Mouse (Mus musculus) naive thymus-derived CD4-positive, alpha-beta T cell, adult 2 months (primary cell): Measurements from ENCODE around the gene Unc13a.
A peak's percentile ranks its signal among the peaks of the same experiment; 100 is the strongest.

Experiments
- DNase-seq: peaks from one replicate; pipeline ENCODE4 v3.0.0-alpha.2; 2011; ENCODE audit warnings: low read depth

Gene Unc13a

DNA sequence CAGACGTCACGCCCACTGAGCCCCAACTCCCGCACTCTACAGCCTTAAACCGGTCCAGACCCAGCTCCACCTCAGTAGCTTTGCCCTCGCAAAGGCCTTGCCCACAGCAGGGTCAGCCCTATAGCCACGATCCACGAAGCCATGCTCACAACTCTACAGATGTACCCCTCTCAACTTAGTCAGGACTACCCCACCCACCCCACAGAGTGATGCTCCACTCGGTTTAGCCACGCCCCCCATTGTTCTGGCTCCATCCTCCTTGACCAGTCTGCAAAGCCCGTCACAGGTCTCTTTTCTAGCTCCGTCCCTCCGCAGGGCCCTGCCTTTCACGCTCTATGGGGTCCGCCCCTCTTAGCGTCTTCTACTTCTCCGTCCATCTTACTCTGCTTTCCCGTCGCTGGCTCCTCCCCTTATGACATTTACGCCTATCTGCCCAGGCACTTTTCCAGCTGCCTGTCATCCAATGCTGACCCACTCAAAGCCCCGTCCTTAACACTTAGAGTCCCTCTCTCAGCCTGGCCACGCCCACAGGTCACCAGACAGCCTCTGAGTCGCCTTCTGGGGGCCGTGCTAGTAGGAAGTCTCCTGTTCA, 14.7 kb upstream of the Unc13a start:
- DNase-seq, result no peak

GRCm38 (mm10) chr8:71685573-71685972, 14.0 kb upstream of the Unc13a start:
- DNase-seq, result no peak

DNA sequence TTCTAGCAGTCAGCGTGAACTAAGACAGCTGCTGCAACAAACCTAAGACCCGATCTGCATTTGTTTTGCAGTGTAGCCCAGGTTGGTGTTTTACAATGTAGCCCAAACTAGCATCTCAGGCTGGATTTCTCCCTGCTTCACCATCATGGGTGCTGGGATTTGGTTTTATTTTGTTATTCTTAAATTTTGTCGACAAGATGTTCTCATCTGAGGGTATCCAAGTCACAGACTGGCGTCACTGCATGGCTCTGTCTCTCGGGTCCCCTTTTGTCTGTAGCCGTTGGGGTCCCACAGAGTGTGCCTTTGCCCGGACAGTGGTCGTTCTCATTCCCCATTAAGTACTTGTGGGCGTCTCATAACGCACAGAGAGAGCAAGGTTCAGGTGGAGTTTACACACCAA, 13.1 kb upstream of the Unc13a start:
- DNase-seq, result no peak

- DNase-seq, result no peak
Observed at GRCm38 (mm10) chr8:71682832-71683231, 11.3 kb upstream of the Unc13a start.

DNA sequence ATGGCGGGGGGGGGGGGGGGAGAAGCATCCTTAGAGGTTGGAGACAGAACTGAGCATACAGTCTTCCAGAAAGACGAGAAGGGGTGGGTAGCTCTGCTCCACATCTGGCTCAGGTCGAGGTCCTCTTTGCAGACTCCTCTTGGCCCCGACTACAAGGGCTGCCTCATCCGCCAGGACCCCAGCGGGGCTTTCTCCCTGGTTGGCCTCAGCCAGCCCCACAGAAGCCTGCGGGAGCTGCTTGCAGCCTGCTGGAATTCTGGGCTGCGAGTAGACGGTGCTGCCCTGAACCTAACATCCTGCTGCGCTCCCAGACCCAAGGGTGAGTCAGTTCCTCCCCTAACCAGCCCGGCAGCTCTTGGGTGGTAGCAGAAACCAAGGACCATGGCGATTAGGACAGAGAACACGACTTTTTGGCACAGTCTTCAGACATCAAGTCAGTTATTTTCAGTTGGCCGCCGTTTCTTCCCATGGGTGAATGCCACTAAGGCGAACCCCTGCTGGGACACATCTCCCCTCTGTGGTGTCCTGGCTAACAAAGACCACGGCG, 9.9 kb upstream of the Unc13a start:
- no peak for DNase-seq

DNA sequence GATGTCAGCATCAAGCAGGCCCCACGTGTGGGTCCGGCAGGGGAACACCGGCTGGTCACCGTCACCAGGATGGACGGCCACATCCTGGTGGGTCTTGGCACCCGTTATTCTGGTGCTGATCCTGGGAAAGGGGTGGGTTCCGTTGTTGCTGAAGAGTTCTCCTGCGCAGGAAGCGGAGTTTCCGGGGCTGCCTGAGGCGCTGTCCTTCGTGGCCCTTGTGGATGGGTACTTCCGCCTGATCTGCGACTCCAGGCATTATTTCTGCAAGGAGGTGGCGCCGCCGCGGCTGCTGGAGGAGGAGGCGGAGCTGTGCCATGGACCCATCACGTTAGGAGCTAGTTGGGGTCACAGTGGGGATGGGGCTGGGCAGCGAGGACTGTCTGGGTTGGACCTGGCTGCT, 8.9 kb upstream of the Unc13a start:
- DNase-seq, result no peak

DNA sequence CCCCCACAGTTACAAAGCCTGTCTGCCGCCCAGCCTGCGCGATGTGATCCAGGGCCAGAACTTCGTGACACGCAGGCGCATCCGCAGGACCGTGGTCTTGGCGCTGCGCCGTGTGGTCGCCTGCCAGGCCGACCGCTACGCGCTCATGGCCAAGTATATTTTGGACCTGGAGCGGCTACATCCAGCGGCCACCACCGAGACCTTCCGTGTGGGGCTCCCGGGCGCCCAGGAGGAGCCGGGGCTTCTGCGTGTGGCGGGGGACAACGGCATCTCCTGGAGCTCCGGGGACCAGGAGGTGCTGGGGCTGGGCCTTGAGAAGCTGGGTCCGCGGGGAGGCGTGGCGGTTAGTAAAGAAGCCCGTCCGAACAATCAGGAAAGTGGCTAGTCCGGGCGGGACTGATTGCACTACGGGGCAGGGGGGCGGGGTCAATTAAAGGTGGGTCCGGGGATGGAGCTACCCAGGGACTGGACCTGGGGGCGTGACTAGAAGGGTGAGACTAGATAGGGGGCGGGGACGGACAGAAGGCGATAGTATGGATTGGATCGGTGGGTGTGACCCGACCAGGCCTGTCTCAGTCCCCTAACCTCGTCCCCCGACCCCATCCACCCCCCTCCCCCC, 8.1 kb upstream of the Unc13a start:
- no peak for DNase-seq

GRCm38 (mm10) chr8:71679116-71679515, 7.6 kb upstream of the Unc13a start:
- no peak for DNase-seq

GRCm38 (mm10) chr8:71678216-71678615, 6.7 kb upstream of the Unc13a start:
- DNase-seq, result no peak

- no peak for DNase-seq
Observed at GRCm38 (mm10) chr8:71677555-71677954, 6.0 kb upstream of the Unc13a start.

GRCm38 (mm10) chr8:71676803-71677202, 5.2 kb upstream of the Unc13a start:
- no peak for DNase-seq

DNA sequence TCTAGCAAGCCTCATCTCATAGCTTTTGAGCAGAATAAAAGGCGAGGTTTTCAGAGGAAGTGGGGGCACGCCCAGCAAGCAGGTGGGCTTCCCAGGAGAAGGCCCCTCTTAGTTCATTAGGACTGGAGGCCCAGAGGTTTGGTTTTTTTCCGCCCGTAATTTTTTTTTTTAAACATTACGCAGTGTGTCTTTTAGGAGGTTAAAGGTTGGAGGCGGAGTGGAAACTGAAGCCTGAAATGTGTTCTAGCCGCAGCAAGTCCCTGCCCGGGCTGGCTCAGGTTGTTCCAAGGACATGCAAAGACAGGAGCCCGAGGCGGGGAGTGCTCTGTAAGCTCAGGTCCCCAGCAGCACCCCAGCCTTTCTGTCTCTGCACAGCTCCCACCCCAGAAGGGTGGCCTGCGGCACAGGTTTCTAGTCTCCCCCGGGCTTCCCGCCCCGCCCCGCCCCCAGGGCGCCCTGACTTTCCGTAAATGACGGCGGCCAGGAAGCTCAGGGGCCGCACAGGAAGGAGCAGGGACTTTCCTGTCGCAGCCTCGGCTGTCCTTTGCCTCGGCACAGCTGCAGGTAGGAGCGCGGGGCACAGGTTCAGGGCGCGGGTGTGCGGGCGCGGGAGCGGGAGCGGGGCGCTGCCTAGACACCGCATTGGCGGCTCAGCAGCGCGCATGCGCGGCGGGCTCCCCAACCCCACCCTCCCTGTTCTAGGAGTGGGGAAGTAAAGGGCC, 4.6 kb upstream of the Unc13a start, which contains the start of gene Jak3:
TSS of gene Jak3 (plus strand) at position 277 of the 722 bp plus-strand sequence.
- peak; percentile 89 for DNase-seq

GRCm38 (mm10) chr8:71675456-71676019, 4.0 kb upstream of the Unc13a start:
- no peak for DNase-seq

DNA sequence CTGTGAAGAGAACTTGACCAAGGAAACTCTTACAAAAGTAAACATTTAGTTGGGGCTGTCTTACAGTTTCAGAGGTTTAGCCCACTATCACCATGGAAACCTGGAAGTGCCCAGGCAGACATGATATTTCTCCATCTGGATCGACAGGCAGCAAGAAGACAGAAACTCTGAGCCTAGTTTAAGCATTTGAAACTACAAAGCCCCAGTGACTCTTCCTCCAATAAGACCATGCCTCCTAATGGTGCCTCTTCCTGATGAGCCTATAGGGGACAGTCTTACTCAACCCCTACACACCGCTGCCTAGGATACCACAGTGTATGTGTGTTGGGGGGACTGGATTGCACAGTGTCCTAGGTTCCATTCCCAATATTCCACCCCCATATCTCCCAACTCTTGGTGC, 2.5 kb upstream of the Unc13a start:
- DNase-seq, result no peak

DNA sequence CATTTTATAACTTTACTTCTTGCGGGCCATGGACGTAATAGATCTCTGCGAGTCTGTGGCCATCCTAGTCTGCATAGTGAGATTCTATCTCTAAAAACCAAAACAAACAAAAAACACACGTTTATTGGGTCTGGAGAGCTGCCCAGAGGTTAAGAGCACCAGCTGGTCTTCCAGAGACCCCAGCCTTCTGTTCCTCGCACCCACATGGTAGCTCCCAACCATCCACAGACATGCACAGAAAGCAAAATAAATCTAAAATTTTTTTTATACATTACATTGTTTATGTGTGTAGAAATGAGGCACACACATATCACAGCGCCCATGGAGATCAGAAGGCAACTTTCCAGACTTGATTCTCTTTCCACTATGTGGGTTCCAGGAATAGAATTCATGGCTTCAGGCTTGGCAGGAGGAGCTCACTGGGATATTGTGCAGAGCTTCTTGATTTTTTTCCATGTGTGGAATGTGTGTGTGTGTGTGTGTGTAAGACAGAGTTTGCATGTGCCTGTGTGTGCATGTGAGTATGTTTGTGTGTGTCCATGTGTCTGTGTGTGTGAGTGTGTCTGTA, 695 bp upstream of the Unc13a start:
- no peak for DNase-seq

DNA sequence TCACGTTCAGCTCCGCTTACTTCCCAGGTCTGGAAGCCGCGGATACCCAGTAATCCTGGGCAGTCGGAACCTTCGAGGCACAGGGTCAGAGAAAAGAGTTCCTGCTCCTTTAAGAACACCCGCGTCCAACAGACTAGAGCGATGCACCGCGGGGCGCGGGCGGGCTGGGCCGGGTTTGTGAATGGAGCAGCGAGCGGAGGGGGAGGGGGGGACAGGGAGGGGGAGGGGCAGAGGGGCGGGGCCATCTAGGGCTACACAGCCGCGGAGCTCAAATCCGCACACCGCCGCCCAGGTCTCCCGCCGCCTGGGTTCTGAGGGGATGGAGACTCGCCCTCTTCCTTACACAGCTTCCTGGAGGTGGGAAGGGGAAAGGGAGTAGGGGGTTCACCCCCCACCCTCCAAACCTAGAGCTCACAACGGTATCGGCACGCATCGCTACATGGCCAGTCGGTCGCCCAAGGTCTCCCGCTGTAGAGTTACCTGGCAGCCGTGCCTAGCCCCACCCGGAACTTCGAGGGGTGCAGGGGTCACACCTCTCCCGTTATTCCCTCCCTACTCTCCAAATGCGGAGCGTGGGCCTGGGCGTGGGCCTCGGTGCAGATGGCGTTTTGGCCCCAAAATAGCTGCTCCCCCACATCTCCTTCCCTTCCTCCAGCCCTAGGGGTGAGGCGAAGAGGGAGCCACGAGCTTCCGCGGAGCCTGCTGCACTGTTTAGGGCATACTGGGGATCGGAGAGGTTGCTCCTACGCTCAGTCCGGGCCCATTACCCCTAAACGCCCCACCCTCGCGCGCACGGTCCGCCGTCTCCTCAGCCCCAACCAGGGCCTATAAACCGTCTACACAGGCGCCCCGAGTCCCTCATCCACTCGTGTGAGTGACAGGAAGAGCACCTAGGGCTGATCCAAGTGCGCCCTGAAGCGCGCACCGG, 672 bp downstream of the Unc13a start:
- DNase-seq, result peak; percentile 59

GRCm38 (mm10) chr8:71670198-71670597, 1.4 kb downstream of the Unc13a start:
- DNase-seq, result no peak

- DNase-seq, result peak; percentile 73
Observed at GRCm38 (mm10) chr8:71668220-71668975, 3.2 kb downstream of the Unc13a start.

GRCm38 (mm10) chr8:71667256-71667655, 4.3 kb downstream of the Unc13a start:
- DNase-seq, result no peak

DNA sequence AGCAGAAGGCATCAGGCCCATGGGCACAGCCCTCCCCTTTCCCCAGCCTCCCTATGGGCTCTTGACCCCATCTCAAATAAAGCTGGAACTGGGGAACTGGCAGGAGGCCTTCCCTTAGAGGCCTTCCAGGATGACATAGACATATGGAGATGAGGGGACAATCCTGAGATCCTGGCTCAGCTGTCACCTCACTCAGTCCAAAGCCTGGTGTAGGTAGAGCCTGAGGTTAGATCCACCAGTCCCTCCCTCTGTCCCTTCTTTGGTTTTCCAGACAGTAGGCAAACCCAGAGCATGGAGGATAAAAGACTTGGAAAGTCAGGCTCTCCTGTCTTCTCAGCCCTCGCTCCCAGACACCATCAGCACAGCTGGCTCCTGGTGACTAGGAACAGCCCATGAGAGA, 4.7 kb downstream of the Unc13a start:
- no peak for DNase-seq
